Mouse (Mus musculus): ENCODE results near the gene Nme2. TPM values are rescaled to one million over a fixed set of nuclear protein-coding genes. Genes with fewer than 3 reads are reported as not detected.
"Not testable (repeated sequence)": the region's sequence is repeated elsewhere in the genome, so short reads cannot be mapped to it uniquely, and the experiment has no call there.

Nme2 gene
- polyA plus RNA-seq, 1 experiment from 2014 or later: 86.7 TPM

GRCm38 (mm10) chr11:93915019-93915418 is 41.0 kb downstream of the Nme2 start:
- not testable (repeated sequence) for H3K27ac ChIP-seq (replicated peaks); H3K9me3 ChIP-seq; H3K4me2 ChIP-seq; H3K4me3 ChIP-seq; H3K9ac ChIP-seq; ATAC-seq (ENCODE audit: low read depth); H3K27me3 ChIP-seq; H3K4me1 ChIP-seq (replicated peaks)
- H3K36me3 ChIP-seq: peaks cover 81% of the 10 kb centered on the region
- WGBS: 92% methylated on average over 2 of the region's 2 CpGs

GRCm38 (mm10) chr11:93911603-93912002 is 44.5 kb downstream of the Nme2 start:
- Histone ChIP-seq H3K9me3 (no peaks in the 10 kb centered on the region), H3K4me2 (no peak overlapping the region), H3K4me3 (no peak overlapping the region), H3K36me3 (peaks cover 78% of the 10 kb centered on the region), H3K27me3 (no peaks in the 10 kb centered on the region), H3K27ac (replicated peaks) (no peak overlapping the region), H3K4me1 (replicated peaks) (no peaks in the 10 kb centered on the region), H3K9ac (no peak overlapping the region)
- 95% methylated on average over 3 of the region's 3 CpGs for WGBS
- ATAC-seq (ENCODE audit: low read depth): no peak

GRCm38 (mm10) chr11:93908829-93909228 is 47.2 kb downstream of the Nme2 start:
- Histone ChIP-seq H3K9me3 (no peaks in the 10 kb centered on the region), H3K4me1 (replicated peaks) (no peaks in the 10 kb centered on the region), H3K27me3 (no peaks in the 10 kb centered on the region), H3K4me3 (no peak overlapping the region), H3K27ac (replicated peaks) (no peak overlapping the region), H3K9ac (no peak overlapping the region), H3K4me2 (no peak overlapping the region), H3K36me3 (peaks cover 69% of the 10 kb centered on the region)
- WGBS: 90% methylated on average over 9 of the region's 9 CpGs
- no peak for ATAC-seq (ENCODE audit: low read depth)

- H3K36me3 ChIP-seq: peaks cover 62% of the 10 kb centered on the region
- no peak for ATAC-seq (ENCODE audit: low read depth)
- no peaks in the 10 kb centered on the region for H3K9me3 ChIP-seq
These were observed 48.2 kb downstream of the Nme2 start for GRCm38 (mm10) chr11:93907839-93908238.

GRCm38 (mm10) chr11:93906834-93907233 is 49.2 kb downstream of the Nme2 start:
- no peaks in the 10 kb centered on the region for H3K4me1 ChIP-seq (replicated peaks)
- 87% methylated on average over 3 of the region's 4 CpGs for whole genome bisulfite sequencing
- no peaks in the 10 kb centered on the region for H3K9me3 ChIP-seq
- H3K27me3 ChIP-seq: no peaks in the 10 kb centered on the region
- peaks cover 55% of the 10 kb centered on the region for H3K36me3 ChIP-seq
- no peak overlapping the region for H3K4me2 ChIP-seq
- H3K27ac ChIP-seq (replicated peaks): no peak overlapping the region
- no peak overlapping the region for H3K9ac ChIP-seq
- ATAC-seq (ENCODE audit: low read depth): no peak
- H3K4me3 ChIP-seq: no peak overlapping the region

More at GRCm38 (mm10) chr11:93907839-93908238, 48.2 kb downstream of the Nme2 start:
- 92% methylated on average over 3 of the region's 3 CpGs for WGBS
- no peaks in the 10 kb centered on the region for H3K27me3 ChIP-seq
- H3K4me1 ChIP-seq (replicated peaks): no peaks in the 10 kb centered on the region
- H3K4me3 ChIP-seq: no peak overlapping the region
- no peak overlapping the region for H3K4me2 ChIP-seq
- no peak overlapping the region for H3K9ac ChIP-seq
- H3K27ac ChIP-seq (replicated peaks): no peak overlapping the region

Other genes starting within 250 kb of the Nme2 start
- gene Utp18, start 70.5 kb downstream of the Nme2 start, polyA plus RNA-seq (2015; fragmentation: Nextera tagmentation; extraction: Ambion mirVana): 31.6 and 35.8 TPM in 2 replicates
- gene Mbtd1, start 70.4 kb downstream of the Nme2 start, polyA plus RNA-seq (2015; fragmentation: Nextera tagmentation; extraction: Ambion mirVana): 28.1 and 33.4 TPM in 2 replicates
- 330 and 375 TPM in 2 replicates for gene Gm20390, start 12.0 kb upstream of the Nme2 start, polyA plus RNA-seq (2015; fragmentation: Nextera tagmentation; extraction: Ambion mirVana)
- gene Nme1, start 12.3 kb upstream of the Nme2 start, polyA plus RNA-seq (2015; fragmentation: Nextera tagmentation; extraction: Ambion mirVana): 302 and 356 TPM in 2 replicates
- 82.4 and 83.4 TPM in 2 replicates for gene Spag9, start 39.8 kb upstream of the Nme2 start, polyA plus RNA-seq (2015; fragmentation: Nextera tagmentation; extraction: Ambion mirVana)

Measured in neural tube, embryonic 13.5 days (tissue).